Mouse (Mus musculus): ENCODE measurements around the gene Gm3183.
"Not testable (repeated sequence)": the region's sequence is repeated elsewhere in the genome, so short reads cannot be mapped to it uniquely, and the experiment has no call there.

Gene Gm3183

GRCm38 (mm10) chr5:94865136-94865535, at the start of gene Gm3183:
Gene Gm3183 (plus strand): TSS chr5:94865436.
- not testable (repeated sequence) for DNase-seq

Data from embryo, embryonic 11 days (tissue).